In the genomic region with DNA sequence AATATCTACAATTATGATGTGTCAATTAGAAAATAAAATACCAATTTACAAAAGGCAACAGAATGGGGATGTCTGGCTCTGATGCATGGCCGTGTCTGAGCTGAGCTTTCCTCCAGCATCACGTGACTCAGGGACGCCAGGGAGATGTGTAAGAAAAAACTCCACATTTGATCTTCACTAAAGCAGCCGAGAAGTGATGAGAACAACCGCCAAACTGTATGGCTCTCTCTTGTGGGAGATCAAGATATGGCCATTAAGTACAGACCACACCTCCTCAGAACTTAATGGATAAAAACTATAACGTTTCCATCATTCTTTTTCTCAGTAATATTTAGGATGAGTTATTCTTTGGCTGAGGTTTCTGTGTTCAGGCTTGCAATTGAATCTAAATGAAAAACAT, we compare ENCODE assay signal across 14 mouse cellular contexts. TPM values are rescaled to one million over a fixed set of nuclear protein-coding genes. Genes with fewer than 3 reads are reported as not detected.
DNase-seq lines count a peak whose midpoint lies in the region; ATAC-seq lines count a peak whose summit lies in the region.
"Had no signal": no experiment of that assay in that cellular context is flagged by ENCODE, and none has a peak within 500 bp of the region (broad histone marks: within the 10 kb centered on the region; RNA-seq: fewer than 3 reads in every experiment).

No protein-coding gene starts in this region.

- H3K36me3 ChIP-seq in midbrain, embryonic 11.5 days (ENCODE audit: control insufficient read depth, insufficient read depth, low read length), result no peaks in the 10 kb centered on the region
- no peaks in the 10 kb centered on the region for H3K36me3 ChIP-seq in midbrain, embryonic 13.5 days
- H3K36me3 ChIP-seq in embryonic facial prominence, embryonic 15.5 days, result no peaks in the 10 kb centered on the region
- no peaks in the 10 kb centered on the region for H3K36me3 ChIP-seq in liver, embryonic 13.5 days

- H3K9ac ChIP-seq in midbrain, embryonic 11.5 days (ENCODE audit: low read length), result no peak overlapping the region
- no peak overlapping the region for H3K9ac ChIP-seq in midbrain, embryonic 13.5 days (replicated peaks)
- no peak overlapping the region for H3K9ac ChIP-seq in embryonic facial prominence, embryonic 15.5 days
- H3K9ac ChIP-seq in liver, embryonic 13.5 days, result peak overlapping the region; percentile 45

- no peak overlapping the region for H3K4me2 ChIP-seq in midbrain, embryonic 11.5 days
- H3K4me2 ChIP-seq in midbrain, embryonic 13.5 days (replicated peaks), result no peak overlapping the region
- peak overlapping the region; percentile 26 for H3K4me2 ChIP-seq in embryonic facial prominence, embryonic 15.5 days (replicated peaks)
- H3K4me2 ChIP-seq in liver, embryonic 13.5 days, result peak overlapping the region; percentile 62

- no peak overlapping the region for H3K27ac ChIP-seq in midbrain, embryonic 11.5 days (ENCODE audit: low read depth, low read length)
- no peak overlapping the region for H3K27ac ChIP-seq in midbrain, embryonic 13.5 days
- H3K27ac ChIP-seq in embryonic facial prominence, embryonic 15.5 days (replicated peaks), result peak overlapping the region; percentile 76
- H3K27ac ChIP-seq in liver, embryonic 13.5 days, result peak overlapping the region; percentile 89

- peak; percentile 71 for DNase-seq in midbrain, embryonic 11.5 days (ENCODE audit: low spot score, missing footprints)
- DNase-seq in liver, embryonic 13.5 days, result peak; percentile 35
- no peak for DNase-seq in urinary bladder, adult 18-20 months (ENCODE audit: low spot score in 2 of 2)
- DNase-seq in adrenal gland, adult 18-20 months (ENCODE audit: low spot score in 2 of 2), result no peak
- DNase-seq in testis, postnatal 14 days (ENCODE audit: low spot score), result no peak
- DNase-seq: adrenal gland, postnatal 25 days; heart, postnatal 4 days; kidney, postnatal 25 days; lung, postnatal 10 days; right cerebral cortex, postnatal 25 days; thymus, postnatal 25 days had no signal

- no peaks in the 10 kb centered on the region for H3K27me3 ChIP-seq in midbrain, embryonic 11.5 days (ENCODE audit: control insufficient read depth, insufficient read depth, low read length)
- no peaks in the 10 kb centered on the region for H3K27me3 ChIP-seq in midbrain, embryonic 13.5 days
- H3K27me3 ChIP-seq in embryonic facial prominence, embryonic 15.5 days, result no peaks in the 10 kb centered on the region
- H3K27me3 ChIP-seq in liver, embryonic 13.5 days, result peaks cover 6% of the 10 kb centered on the region; the same call in 1 of the 2 replicates

- WGBS in midbrain, embryonic 11.5 days, result 78% methylated on average over 6 of the region's 6 CpGs
- WGBS in midbrain, embryonic 13.5 days, result 83% methylated on average over 6 of the region's 6 CpGs
- 31% methylated on average over 6 of the region's 6 CpGs for WGBS in embryonic facial prominence, embryonic 15.5 days
- 20% methylated on average over 6 of the region's 6 CpGs for WGBS in liver, embryonic 13.5 days (ENCODE audit: insufficient replicate concordance)

- H3K4me1 ChIP-seq in midbrain, embryonic 11.5 days (ENCODE audit: control insufficient read depth, insufficient read depth, low read length), result no peaks in the 10 kb centered on the region
- no peaks in the 10 kb centered on the region for H3K4me1 ChIP-seq in midbrain, embryonic 13.5 days (replicated peaks)
- peaks cover 11% of the 10 kb centered on the region for H3K4me1 ChIP-seq in embryonic facial prominence, embryonic 15.5 days
- H3K4me1 ChIP-seq in liver, embryonic 13.5 days (replicated peaks), result peaks cover 55% of the 10 kb centered on the region

- no peaks in the 10 kb centered on the region for H3K9me3 ChIP-seq in midbrain, embryonic 11.5 days (ENCODE audit: control insufficient read depth, low read length)
- no peaks in the 10 kb centered on the region for H3K9me3 ChIP-seq in midbrain, embryonic 13.5 days
- H3K9me3 ChIP-seq in embryonic facial prominence, embryonic 15.5 days (replicated peaks), result no peaks in the 10 kb centered on the region
- H3K9me3 ChIP-seq in liver, embryonic 13.5 days (replicated peaks), result no peaks in the 10 kb centered on the region

- ATAC-seq in midbrain, embryonic 11.5 days (ENCODE audit: low FRiP score), result no peak
- no peak for ATAC-seq in midbrain, embryonic 13.5 days
- no peak; the same call in 1 of the 2 replicates for ATAC-seq in embryonic facial prominence, embryonic 15.5 days (ENCODE audit: insufficient number of reproducible peaks, low FRiP score, low TSS enrichment, low read depth)
- peak; percentile 66 for ATAC-seq in liver, embryonic 13.5 days (ENCODE audit: low read depth)
- ATAC-seq: forebrain, embryonic 14.5 days had no signal

- H3K4me3 ChIP-seq in midbrain, embryonic 11.5 days (ENCODE audit: low read depth, low read length), result no peak overlapping the region
- H3K4me3 ChIP-seq in midbrain, embryonic 13.5 days (replicated peaks), result no peak overlapping the region
- H3K4me3 ChIP-seq in embryonic facial prominence, embryonic 15.5 days (replicated peaks), result no peak overlapping the region
- peak overlapping the region; percentile 37 for H3K4me3 ChIP-seq in liver, embryonic 13.5 days (replicated peaks)

RNA-seq across cellular contexts. Expression of gene Aknad1, which starts 11.6 kb away (rescaled TPM):
- polyA plus RNA-seq in midbrain, embryonic 11.5 days (2014; fragmentation: Nextera tagmentation; extraction: Ambion mirVana), result not detected in 2 replicates
- polyA plus RNA-seq in midbrain, embryonic 13.5 days (2015; fragmentation: Nextera tagmentation; extraction: Ambion mirVana), result not detected in 2 replicates
- polyA plus RNA-seq in embryonic facial prominence, embryonic 15.5 days (2015; fragmentation: Nextera tagmentation; extraction: Ambion mirVana), result 1.2 and 1.6 TPM in 2 replicates
- 0.37 and 0.56 TPM in 2 replicates for polyA plus RNA-seq in liver, embryonic 13.5 days (2015; fragmentation: Nextera tagmentation; extraction: Ambion mirVana)
- not detected for total RNA-seq in adrenal gland, adult 18-20 months (2021)
- total RNA-seq: adrenal gland, postnatal 25 days had no signal
- polyA plus RNA-seq: forebrain, embryonic 14.5 days had no signal

RNA-seq across cellular contexts. Expression of gene Gpsm2, which starts 29.0 kb away (rescaled TPM):
- 113 and 119 TPM in 2 replicates for polyA plus RNA-seq in midbrain, embryonic 11.5 days (2014; fragmentation: Nextera tagmentation; extraction: Ambion mirVana)
- polyA plus RNA-seq in midbrain, embryonic 13.5 days (2015; fragmentation: Nextera tagmentation; extraction: Ambion mirVana), result 40.1 and 40.7 TPM in 2 replicates
- 68.1 and 75.8 TPM in 2 replicates for polyA plus RNA-seq in embryonic facial prominence, embryonic 15.5 days (2015; fragmentation: Nextera tagmentation; extraction: Ambion mirVana)
- polyA plus RNA-seq in liver, embryonic 13.5 days (2015; fragmentation: Nextera tagmentation; extraction: Ambion mirVana), result 35.9 and 45.0 TPM in 2 replicates
- total RNA-seq in adrenal gland, adult 18-20 months (2021), result 1 to 10 TPM; 1.1 to 2.8 TPM

Comparison
In these comparisons a context has a peak if more than half of its experiments do, and no peak if none do; other contexts are left out.
1. DNase-seq: peak in midbrain, embryonic 11.5 days (single experiment) and liver, embryonic 13.5 days (single experiment); none in urinary bladder, adult 18-20 months (0 of 2), adrenal gland, adult 18-20 months (0 of 2) and testis, postnatal 14 days (single experiment).
2. H3K27ac ChIP-seq: peak in embryonic facial prominence, embryonic 15.5 days (single experiment) and liver, embryonic 13.5 days (single experiment); none in midbrain, embryonic 11.5 days (single experiment) and midbrain, embryonic 13.5 days (single experiment).
3. H3K4me2 ChIP-seq: peak in embryonic facial prominence, embryonic 15.5 days (single experiment) and liver, embryonic 13.5 days (single experiment); none in midbrain, embryonic 11.5 days (single experiment) and midbrain, embryonic 13.5 days (single experiment).